Mouse (Mus musculus): ENCODE data around the gene Mfsd12. TPM values are rescaled to one million over a fixed set of nuclear protein-coding genes. Genes with fewer than 3 reads are reported as not detected.

The Mfsd12 gene
- polyA plus RNA-seq, 1 experiment from 2014 or later = 10.7 TPM

GRCm38 (mm10) chr10:81344421-81345161, 12.7 kb upstream of the Mfsd12 start:
- ATAC-seq (ENCODE audit: extremely low read depth, insufficient number of reproducible peaks, low FRiP score, low TSS enrichment) = no peak
- H3K9ac ChIP-seq = peak overlapping the region; percentile 37; the same call in 1 of the 2 replicates
- no peak overlapping the region; the same call in 1 of the 2 replicates for H3K27ac ChIP-seq (replicated peaks)
- peaks cover 65% of the 10 kb centered on the region for H3K4me1 ChIP-seq
- no peak overlapping the region for H3K4me2 ChIP-seq
- WGBS = 32% methylated on average over 8 of the region's 8 CpGs
- no peak overlapping the region for H3K4me3 ChIP-seq
- peaks cover 50% of the 10 kb centered on the region for H3K27me3 ChIP-seq (replicated peaks)
- H3K36me3 ChIP-seq = peaks cover 34% of the 10 kb centered on the region
- H3K9me3 ChIP-seq = no peaks in the 10 kb centered on the region

DNA sequence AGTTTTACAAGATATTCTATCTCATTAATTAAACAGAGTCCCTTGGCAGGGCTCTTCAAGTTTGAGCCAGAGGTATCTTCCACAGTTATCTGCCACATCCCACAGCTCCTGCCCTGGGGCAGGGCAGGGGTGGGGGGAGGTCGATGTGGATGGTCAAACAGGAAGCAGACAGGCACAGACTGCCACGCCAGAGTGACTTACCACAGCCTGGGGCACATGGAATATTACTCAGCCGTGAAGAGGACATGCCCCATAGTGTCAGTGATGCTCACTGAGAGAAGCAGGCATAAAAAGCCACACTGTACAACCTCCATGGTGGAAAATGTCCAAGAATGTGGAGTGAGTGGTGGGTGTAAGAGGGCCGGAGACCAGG, 12.1 kb upstream of the Mfsd12 start:
- ATAC-seq (ENCODE audit: extremely low read depth, insufficient number of reproducible peaks, low FRiP score, low TSS enrichment) = no peak

DNA sequence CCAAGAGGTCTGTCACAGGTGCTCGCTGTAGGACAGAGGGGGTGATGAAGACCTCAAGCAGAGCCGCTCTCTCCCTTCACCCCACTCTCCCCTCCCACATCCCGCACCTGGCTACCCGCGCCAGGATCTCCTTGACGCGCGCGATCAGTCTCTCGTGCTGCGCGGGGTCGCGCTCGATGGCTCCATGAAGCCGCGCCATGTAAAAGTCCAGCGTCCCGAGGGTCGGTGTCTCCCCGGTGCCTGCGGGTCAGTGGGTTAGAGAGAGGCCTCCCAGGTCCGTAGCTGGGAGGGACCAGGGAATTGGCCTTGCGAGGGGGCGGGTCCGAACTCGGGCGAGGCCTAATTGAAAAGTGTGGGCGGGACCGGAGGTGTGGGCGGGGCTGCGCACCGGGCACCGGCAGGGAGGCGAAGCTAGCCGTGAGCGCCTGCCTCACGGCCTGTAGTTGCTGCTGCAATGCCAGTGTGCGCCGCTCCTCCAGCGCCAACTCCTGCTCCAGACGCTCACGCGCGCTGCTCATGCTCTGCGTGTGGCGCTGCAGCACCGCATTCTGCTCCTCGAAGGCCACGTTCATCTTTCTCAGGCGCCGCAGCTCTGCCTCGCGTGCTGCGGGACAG, 10.7 kb upstream of the Mfsd12 start:
- Histone ChIP-seq H3K36me3 (peaks cover 34% of the 10 kb centered on the region), H3K4me2 (peak overlapping the region; percentile 66), H3K9ac (peak overlapping the region; percentile 71), H3K27me3 (replicated peaks) (peaks cover 43% of the 10 kb centered on the region), H3K9me3 (no peaks in the 10 kb centered on the region), H3K4me3 (peak overlapping the region; percentile 36), H3K4me1 (peaks cover 63% of the 10 kb centered on the region), H3K27ac (replicated peaks) (peak overlapping the region; percentile 59; the same call in 1 of the 2 replicates)
- no peak for ATAC-seq (ENCODE audit: extremely low read depth, insufficient number of reproducible peaks, low FRiP score, low TSS enrichment)
- 12% methylated on average over 55 of the region's 55 CpGs for WGBS

More for the DNA sequence above, 12.1 kb upstream of the Mfsd12 start:
- Histone ChIP-seq H3K4me3 (no peak overlapping the region), H3K9me3 (no peaks in the 10 kb centered on the region), H3K9ac (no peak overlapping the region; the same call in 1 of the 2 replicates), H3K4me1 (peaks cover 68% of the 10 kb centered on the region), H3K27ac (replicated peaks) (no peak overlapping the region; the same call in 1 of the 2 replicates), H3K36me3 (peaks cover 34% of the 10 kb centered on the region), H3K4me2 (no peak overlapping the region), H3K27me3 (replicated peaks) (peaks cover 50% of the 10 kb centered on the region)
- 77% methylated on average over 4 of the region's 4 CpGs for WGBS

DNA sequence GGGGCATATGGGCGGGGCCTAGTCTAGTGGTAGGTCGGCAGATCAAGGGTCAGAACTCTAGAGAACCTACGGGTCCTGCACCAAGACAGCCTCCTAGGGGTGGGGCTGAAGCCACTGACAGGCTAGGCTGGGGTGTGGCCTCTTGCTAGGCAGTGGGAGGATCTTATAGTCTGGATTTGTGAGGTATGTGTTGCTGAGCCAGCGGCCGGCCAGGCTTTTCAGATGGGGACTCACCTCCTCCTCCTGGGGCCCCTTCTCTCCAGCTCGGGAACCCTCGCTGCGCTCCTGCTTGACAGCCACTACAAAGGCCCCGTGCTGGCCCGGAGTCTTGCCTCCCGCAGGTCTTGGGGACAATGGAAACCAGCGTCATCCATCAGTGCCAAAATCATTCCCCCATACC, 8.1 kb upstream of the Mfsd12 start:
- peak overlapping the region; percentile 86 for H3K4me3 ChIP-seq
- H3K4me1 ChIP-seq = peaks cover 57% of the 10 kb centered on the region
- peaks cover 34% of the 10 kb centered on the region for H3K36me3 ChIP-seq
- H3K4me2 ChIP-seq = peak overlapping the region; percentile 92
- no peak for ATAC-seq (ENCODE audit: extremely low read depth, insufficient number of reproducible peaks, low FRiP score, low TSS enrichment)
- peak overlapping the region; percentile 97 for H3K9ac ChIP-seq
- WGBS = 10% methylated on average over 12 of the region's 12 CpGs
- H3K27ac ChIP-seq (replicated peaks) = peak overlapping the region; percentile 88
- H3K9me3 ChIP-seq = no peaks in the 10 kb centered on the region
- peaks cover 18% of the 10 kb centered on the region for H3K27me3 ChIP-seq (replicated peaks)

DNA sequence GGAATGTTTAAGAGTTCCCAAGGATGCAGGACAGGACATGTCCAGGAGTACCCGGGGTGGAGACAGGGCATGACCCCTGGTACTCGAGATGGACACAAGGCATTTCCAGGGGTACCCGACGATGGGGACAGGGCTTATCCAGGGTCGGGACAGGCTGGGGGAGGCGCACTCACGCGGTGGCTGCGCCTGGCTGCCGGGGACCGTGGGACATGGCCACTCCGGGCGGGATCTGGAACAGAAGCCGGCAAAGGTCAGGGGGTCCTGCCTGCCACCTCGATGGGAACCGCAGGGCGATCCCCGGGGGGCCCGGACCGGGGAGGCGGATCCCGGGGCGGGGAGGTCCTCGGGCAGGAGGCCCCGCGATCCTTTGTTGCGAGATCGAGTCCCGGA, 7.3 kb upstream of the Mfsd12 start:
- no peak for ATAC-seq (ENCODE audit: extremely low read depth, insufficient number of reproducible peaks, low FRiP score, low TSS enrichment)
- peak overlapping the region; percentile 86 for H3K4me3 ChIP-seq
- peaks cover 34% of the 10 kb centered on the region for H3K36me3 ChIP-seq
- peak overlapping the region; percentile 97 for H3K9ac ChIP-seq
- H3K9me3 ChIP-seq = no peaks in the 10 kb centered on the region
- H3K27ac ChIP-seq (replicated peaks) = peak overlapping the region; percentile 88
- H3K4me1 ChIP-seq = peaks cover 51% of the 10 kb centered on the region
- peaks cover 11% of the 10 kb centered on the region for H3K27me3 ChIP-seq (replicated peaks)
- WGBS = 2% methylated on average over 29 of the region's 29 CpGs
- H3K4me2 ChIP-seq = peak overlapping the region; percentile 92

DNA sequence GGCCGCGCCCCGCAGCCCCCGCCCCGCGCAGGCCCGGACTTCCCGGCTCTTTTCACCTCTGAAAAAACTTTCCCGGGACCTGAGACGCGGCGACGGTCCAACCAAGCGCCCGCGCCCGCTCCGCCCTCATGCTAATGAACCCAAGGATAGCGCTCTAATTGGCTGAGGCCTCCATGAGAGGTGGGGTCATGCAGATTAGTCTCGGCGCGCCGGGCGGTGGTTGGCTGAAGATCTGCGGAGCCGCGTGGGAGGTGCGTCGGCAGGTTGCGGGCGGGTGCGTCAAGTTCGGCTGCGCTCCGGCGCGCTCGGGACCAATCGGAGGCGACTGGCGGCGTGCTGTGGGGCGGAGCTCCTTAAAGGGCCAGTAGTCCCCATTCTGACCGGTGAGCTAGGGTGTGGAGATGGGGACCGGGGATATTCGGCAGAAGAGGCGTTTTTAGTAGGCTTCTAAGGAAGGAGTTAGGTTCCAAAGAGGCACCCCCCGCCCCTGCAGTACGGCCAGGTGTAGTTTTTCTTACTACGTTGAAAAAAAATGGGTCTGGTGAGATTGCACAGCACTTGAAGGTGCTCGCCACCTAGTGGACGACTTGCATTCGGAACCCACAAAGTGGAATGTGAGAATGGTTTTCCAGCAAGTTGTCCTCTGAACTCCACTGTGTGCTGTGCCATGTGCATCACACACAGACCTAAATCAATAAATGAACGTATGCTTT, 6.8 kb upstream of the Mfsd12 start, which contains the start of gene Hmg20b:
TSS of gene Hmg20b (minus strand) at position 130 of the 713 bp plus-strand sequence.
- WGBS = under 1% methylated on average over 54 of the region's 54 CpGs
- H3K4me2 ChIP-seq = peak within 1 kb of the TSS; percentile 92
- ATAC-seq (ENCODE audit: extremely low read depth, insufficient number of reproducible peaks, low FRiP score, low TSS enrichment) = peak; percentile 91
- peak within 1 kb of the TSS; percentile 86 for H3K4me3 ChIP-seq
- peaks cover 6% of the 10 kb centered on the region; the same call in 1 of the 2 replicates for H3K27me3 ChIP-seq (replicated peaks)
- peak within 1 kb of the TSS; percentile 88 for H3K27ac ChIP-seq (replicated peaks)
- H3K9ac ChIP-seq = peak within 1 kb of the TSS; percentile 97
- H3K4me1 ChIP-seq = peaks cover 49% of the 10 kb centered on the region
- H3K36me3 ChIP-seq = peaks cover 29% of the 10 kb centered on the region
- no peaks in the 10 kb centered on the region for H3K9me3 ChIP-seq

DNA sequence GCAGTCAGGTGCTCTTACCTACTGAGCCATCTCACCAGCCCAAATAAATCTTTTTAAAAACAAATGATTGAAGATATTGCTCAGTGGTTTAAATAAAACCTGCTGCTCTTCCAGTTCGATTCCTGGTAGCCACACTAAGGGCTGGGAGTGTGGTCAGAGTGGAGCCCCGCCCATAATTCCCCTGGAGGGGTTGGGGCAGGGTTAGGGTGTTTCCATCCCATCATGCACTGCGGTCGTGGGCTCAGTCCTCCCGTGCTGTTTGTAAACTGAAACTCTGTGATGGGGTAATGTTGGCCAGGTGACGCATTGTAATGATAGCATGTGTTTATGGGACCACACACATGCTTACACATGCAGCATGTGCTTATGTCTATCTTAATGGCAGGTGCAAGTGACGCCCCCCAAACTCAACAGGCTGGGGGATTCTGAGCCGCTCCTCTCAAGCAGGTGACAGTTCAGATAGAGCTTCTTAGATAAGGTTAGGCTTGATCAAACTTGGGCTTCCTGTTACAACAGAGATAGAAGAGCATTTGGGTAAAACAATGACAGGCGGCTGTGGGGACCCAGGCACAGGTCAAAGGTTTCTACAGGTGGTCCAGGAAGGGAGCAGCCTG, 5.5 kb upstream of the Mfsd12 start:
- 0 out of 2 replicates have a peak overlapping the region, but pooled peaks have one; percentile 4 for H3K4me3 ChIP-seq
- no peaks in the 10 kb centered on the region for H3K27me3 ChIP-seq (replicated peaks)
- WGBS = 15% methylated on average over 9 of the region's 9 CpGs
- H3K27ac ChIP-seq (replicated peaks) = peak overlapping the region; percentile 39; the same call in 1 of the 2 replicates
- peak overlapping the region; percentile 66 for H3K4me2 ChIP-seq
- H3K9me3 ChIP-seq = no peaks in the 10 kb centered on the region
- peaks cover 47% of the 10 kb centered on the region for H3K4me1 ChIP-seq
- ATAC-seq (ENCODE audit: extremely low read depth, insufficient number of reproducible peaks, low FRiP score, low TSS enrichment) = no peak
- H3K36me3 ChIP-seq = peaks cover 18% of the 10 kb centered on the region
- peak overlapping the region; percentile 52 for H3K9ac ChIP-seq

- peaks cover 42% of the 10 kb centered on the region for H3K4me1 ChIP-seq
- ATAC-seq (ENCODE audit: extremely low read depth, insufficient number of reproducible peaks, low FRiP score, low TSS enrichment) = no peak
- no peaks in the 10 kb centered on the region for H3K27me3 ChIP-seq (replicated peaks)
- H3K9ac ChIP-seq = 0 out of 2 replicates have a peak overlapping the region, but pooled peaks have one; percentile 28
- no peaks in the 10 kb centered on the region for H3K36me3 ChIP-seq
- 56% methylated on average over 9 of the region's 9 CpGs for WGBS
- H3K9me3 ChIP-seq = no peaks in the 10 kb centered on the region
- no peak overlapping the region for H3K4me3 ChIP-seq
- no peak overlapping the region for H3K4me2 ChIP-seq
- H3K27ac ChIP-seq (replicated peaks) = no peak overlapping the region
Observed at GRCm38 (mm10) chr10:81354738-81355477, 2.4 kb upstream of the Mfsd12 start.

DNA sequence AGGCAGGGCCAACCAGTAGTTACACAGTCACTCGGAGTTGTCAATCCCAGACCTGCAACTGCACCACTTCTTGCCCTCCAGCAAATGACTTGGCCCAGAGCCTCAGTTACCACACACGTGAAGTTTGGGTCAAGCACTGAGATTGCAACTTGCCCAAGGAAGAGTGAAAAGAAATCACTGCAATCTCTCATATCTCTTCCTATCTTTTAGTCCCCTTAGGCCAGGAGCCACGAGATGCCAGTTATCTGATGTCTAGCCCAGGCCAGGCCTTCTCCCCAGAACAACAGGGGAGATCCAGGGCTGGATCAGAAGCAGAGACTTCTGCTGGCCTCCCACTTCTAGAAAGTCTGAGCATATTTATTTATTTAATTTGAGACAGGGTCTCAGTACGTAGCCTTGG, 1.8 kb upstream of the Mfsd12 start:
- no peaks in the 10 kb centered on the region for H3K27me3 ChIP-seq (replicated peaks)
- no peaks in the 10 kb centered on the region for H3K9me3 ChIP-seq
- ATAC-seq (ENCODE audit: extremely low read depth, insufficient number of reproducible peaks, low FRiP score, low TSS enrichment) = no peak
- no peak overlapping the region for H3K4me2 ChIP-seq
- WGBS = 67% methylated on average over 4 of the region's 4 CpGs
- no peak overlapping the region for H3K4me3 ChIP-seq
- no peak overlapping the region for H3K27ac ChIP-seq (replicated peaks)
- no peak overlapping the region for H3K9ac ChIP-seq
- H3K36me3 ChIP-seq = no peaks in the 10 kb centered on the region
- peaks cover 48% of the 10 kb centered on the region for H3K4me1 ChIP-seq

DNA sequence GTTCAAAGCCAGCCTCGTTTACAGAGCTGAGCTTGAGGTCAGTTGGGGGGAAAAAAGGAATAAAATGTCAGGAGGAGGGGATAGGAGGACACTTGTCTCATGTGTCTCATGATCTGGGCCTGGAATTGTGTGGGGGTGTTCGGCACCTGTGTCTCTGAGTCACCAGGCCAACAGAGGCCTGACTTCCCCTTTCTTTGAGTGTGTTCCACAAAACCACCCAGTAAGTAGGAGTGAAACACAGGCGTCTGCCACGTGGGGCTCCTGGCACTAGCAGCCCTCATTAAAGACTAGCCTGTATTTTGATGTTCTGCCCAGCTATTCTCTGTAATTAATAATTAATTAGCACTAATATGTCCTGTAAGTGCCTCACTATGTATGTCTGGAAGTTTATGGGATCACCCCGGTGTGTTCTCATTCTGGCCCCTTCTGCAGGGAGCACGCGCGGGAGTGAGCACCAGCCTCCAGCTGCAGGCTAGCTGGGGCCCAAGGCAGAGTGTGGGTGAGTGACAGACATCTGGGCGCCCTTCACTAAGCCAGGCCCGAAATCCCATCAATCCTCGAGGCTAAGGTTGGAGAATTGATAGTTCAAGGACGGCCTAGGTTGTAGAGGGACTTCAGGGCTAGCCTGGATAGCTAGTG, 820 bp upstream of the Mfsd12 start:
- peak overlapping the region; percentile 28 for H3K9ac ChIP-seq
- H3K27ac ChIP-seq (replicated peaks) = no peak overlapping the region
- WGBS = 49% methylated on average over 12 of the region's 12 CpGs
- H3K4me2 ChIP-seq = peak overlapping the region; percentile 99
- H3K4me3 ChIP-seq = peak overlapping the region; percentile 92
- no peak for ATAC-seq (ENCODE audit: extremely low read depth, insufficient number of reproducible peaks, low FRiP score, low TSS enrichment)
- H3K36me3 ChIP-seq = peaks cover 7% of the 10 kb centered on the region
- H3K9me3 ChIP-seq = no peaks in the 10 kb centered on the region
- peaks cover 51% of the 10 kb centered on the region for H3K4me1 ChIP-seq
- H3K27me3 ChIP-seq (replicated peaks) = no peaks in the 10 kb centered on the region
